Comparison of ENCODE assay signal across 20 mouse cellular contexts in genomic region chr17:80683041-80683440, GRCm38 (mm10). TPM values are rescaled to one million over a fixed set of nuclear protein-coding genes. Genes with fewer than 3 reads are reported as not detected.
DNase-seq lines count a peak whose midpoint lies in the region; ATAC-seq and TF ChIP-seq lines count a peak whose summit lies in the region.
"Had no signal": no experiment of that assay in that cellular context is flagged by ENCODE, and none has a peak within 500 bp of the region (broad histone marks: within the 10 kb centered on the region; RNA-seq: fewer than 3 reads in every experiment).

No protein-coding gene starts in this region.

- no peak overlapping the region for H3K4me3 ChIP-seq in heart, embryonic 14.5 days (ENCODE audit: control insufficient read depth in 1 of 2, insufficient read depth in 1 of 2, low read depth in 1 of 2, low read length in 2 of 2)
- H3K4me3 ChIP-seq in liver, postnatal 0 days (ENCODE audit: low read depth, low read length): no peak overlapping the region
- H3K4me3 ChIP-seq in liver, embryonic 11.5 days (ENCODE audit: low read depth, low read length): no peak overlapping the region
- H3K4me3 ChIP-seq: embryonic facial prominence, embryonic 13.5 days; forebrain, embryonic 12.5 days; hindbrain, embryonic 10.5 days; intestine, embryonic 15.5 days had no signal

- peaks cover 4 to 20% of the 10 kb centered on the region in 2 experiments for H3K4me1 ChIP-seq in heart, embryonic 14.5 days (ENCODE audit: control insufficient read depth in 2 of 2, insufficient read depth in 2 of 2, low read length in 2 of 2)
- H3K4me1 ChIP-seq in liver, postnatal 0 days (ENCODE audit: insufficient read depth): no peaks in the 10 kb centered on the region
- H3K4me1 ChIP-seq in liver, embryonic 11.5 days (replicated peaks; ENCODE audit: control insufficient read depth, insufficient read depth, low read length): no peaks in the 10 kb centered on the region

- 55% methylated on average over 5 of the region's 5 CpGs for WGBS in heart, embryonic 14.5 days
- 59% methylated on average over 5 of the region's 5 CpGs for WGBS in liver, postnatal 0 days (ENCODE audit: insufficient replicate concordance)
- 70% methylated on average over 5 of the region's 5 CpGs for WGBS in liver, embryonic 11.5 days

- 0 out of 2 replicates have a peak overlapping the region, but pooled peaks have one; percentile 5 for H3K9ac ChIP-seq in heart, embryonic 14.5 days (ENCODE audit: low read length)
- H3K9ac ChIP-seq in liver, postnatal 0 days (replicated peaks): no peak overlapping the region
- H3K9ac ChIP-seq in liver, embryonic 11.5 days (ENCODE audit: low read depth, low read length): no peak overlapping the region
- H3K9ac ChIP-seq: embryonic facial prominence, embryonic 13.5 days; forebrain, embryonic 12.5 days; forebrain, postnatal 0 days; hindbrain, embryonic 14.5 days; intestine, embryonic 15.5 days had no signal

- TF ChIP-seq EP300 in liver, postnatal 0 days (IDR thresholded peaks at IDR 0.05; ENCODE audit: low read depth): no peak

- peaks cover 11% of the 10 kb centered on the region; the same call in 1 of the 2 replicates for H3K36me3 ChIP-seq in heart, embryonic 14.5 days (ENCODE audit: control insufficient read depth, insufficient read depth, low read length)
- 0 out of 2 replicates have a peak, but pooled peaks cover 2% of the 10 kb centered on the region for H3K36me3 ChIP-seq in liver, postnatal 0 days (replicated peaks; ENCODE audit: insufficient read depth, low read length)
- H3K36me3 ChIP-seq in liver, embryonic 11.5 days (ENCODE audit: control insufficient read depth, insufficient read depth, low read length): no peaks in the 10 kb centered on the region
- H3K36me3 ChIP-seq: forebrain, embryonic 12.5 days; hindbrain, embryonic 10.5 days; intestine, embryonic 15.5 days had no signal

- ATAC-seq in heart, embryonic 14.5 days (ENCODE audit: insufficient number of reproducible peaks, insufficient read depth, low FRiP score, low read depth): no peak
- ATAC-seq in liver, postnatal 0 days: no peak
- ATAC-seq in liver, embryonic 11.5 days (replicated peaks; ENCODE audit: low FRiP score): no peak

- no peak overlapping the region for H3K27ac ChIP-seq in heart, embryonic 14.5 days (replicated peaks in 1 of 2; ENCODE audit: control insufficient read depth in 1 of 2, insufficient read depth in 1 of 2, low read depth in 2 of 2, low read length in 2 of 2)
- peak overlapping the region; percentile 64 for H3K27ac ChIP-seq in liver, postnatal 0 days (ENCODE audit: low read depth)
- no peak overlapping the region for H3K27ac ChIP-seq in liver, embryonic 11.5 days (ENCODE audit: low read depth, low read length)
- H3K27ac ChIP-seq: embryonic facial prominence, embryonic 13.5 days; forebrain, embryonic 12.5 days; hindbrain, embryonic 10.5 days; hindbrain, embryonic 14.5 days; intestine, embryonic 15.5 days had no signal

- TF ChIP-seq CTCF in liver, postnatal 0 days (IDR thresholded peaks at IDR 0.05; ENCODE audit: low read depth): no peak

- no peak overlapping the region for H3K4me2 ChIP-seq in heart, embryonic 14.5 days (ENCODE audit: low read length)
- H3K4me2 ChIP-seq in liver, postnatal 0 days (ENCODE audit: low read depth, low read length): no peak overlapping the region
- no peak overlapping the region for H3K4me2 ChIP-seq in liver, embryonic 11.5 days
- H3K4me2 ChIP-seq: embryonic facial prominence, embryonic 13.5 days; forebrain, embryonic 12.5 days; heart, embryonic 11.5 days; hindbrain, embryonic 14.5 days; intestine, embryonic 15.5 days had no signal

- H3K27me3 ChIP-seq in heart, embryonic 14.5 days (ENCODE audit: control insufficient read depth, insufficient read depth, low read length): no peaks in the 10 kb centered on the region
- no peaks in the 10 kb centered on the region for H3K27me3 ChIP-seq in liver, postnatal 0 days (ENCODE audit: insufficient read depth, low read length)
- H3K27me3 ChIP-seq in liver, embryonic 11.5 days (replicated peaks; ENCODE audit: control insufficient read depth, insufficient read depth, low read length): no peaks in the 10 kb centered on the region
- H3K27me3 ChIP-seq: embryonic facial prominence, embryonic 13.5 days; forebrain, embryonic 12.5 days; intestine, embryonic 15.5 days had no signal

- H3K9me3 ChIP-seq in heart, embryonic 14.5 days (ENCODE audit: control insufficient read depth, low read length): no peaks in the 10 kb centered on the region
- H3K9me3 ChIP-seq in liver, postnatal 0 days (ENCODE audit: low read length): no peaks in the 10 kb centered on the region
- H3K9me3 ChIP-seq in liver, embryonic 11.5 days (ENCODE audit: control insufficient read depth, low read length): no peaks in the 10 kb centered on the region
- H3K9me3 ChIP-seq: embryonic facial prominence, embryonic 13.5 days; forebrain, embryonic 12.5 days; hindbrain, embryonic 10.5 days; intestine, embryonic 15.5 days had no signal

- intact Hi-C loops in heart, postnatal 25 days (cut with DNase I): loop anchor here (5.0 to 10.0 kb wide), 3 partner anchors 129 to 332 kb away; no protein-coding TSS in a partner anchor

- no peak for DNase-seq in heart, postnatal 25 days (ENCODE audit: low spot score)
- DNase-seq in liver, postnatal 0 days: no peak
- DNase-seq in liver, embryonic 11.5 days (ENCODE audit: low spot score): no peak
- DNase-seq in adrenal gland, postnatal 14 days: peak; percentile 55
- DNase-seq in thymus, postnatal 10 days (ENCODE audit: low spot score in 2 of 2): no peak
- DNase-seq in testis, postnatal 14 days (ENCODE audit: low spot score): no peak
- DNase-seq: cerebellum, adult 18-20 months; cerebellum, adult 9-11 months; cerebellum, postnatal 36 days; forebrain, postnatal 0 days; gastrocnemius, postnatal 25 days; heart, postnatal 14 days; kidney, adult 18-20 months had no signal

RNA-seq across cellular contexts. Expression of gene Map4k3, which starts 45.2 kb away (rescaled TPM):
- polyA plus RNA-seq in heart, embryonic 14.5 days (2014; fragmentation: Nextera tagmentation; extraction: Ambion mirVana): 29.1 and 29.6 TPM in 2 replicates
- total RNA-seq in heart, postnatal 25 days (2021): 10 to 100 TPM; 24.0 to 24.4 TPM
- polyA plus RNA-seq in liver, postnatal 0 days (2015; fragmentation: Nextera tagmentation; extraction: Ambion mirVana): 5.5 and 5.9 TPM in 2 replicates
- polyA plus RNA-seq in liver, embryonic 11.5 days (2014; fragmentation: Nextera tagmentation; extraction: Ambion mirVana): 9.9 TPM in 2 replicates
- 42.5 and 44.8 TPM in 2 replicates for total RNA-seq in adrenal gland, postnatal 14 days (2021)
